Comparison of ENCODE assay signal across 8 mouse cellular contexts in the genomic region with DNA sequence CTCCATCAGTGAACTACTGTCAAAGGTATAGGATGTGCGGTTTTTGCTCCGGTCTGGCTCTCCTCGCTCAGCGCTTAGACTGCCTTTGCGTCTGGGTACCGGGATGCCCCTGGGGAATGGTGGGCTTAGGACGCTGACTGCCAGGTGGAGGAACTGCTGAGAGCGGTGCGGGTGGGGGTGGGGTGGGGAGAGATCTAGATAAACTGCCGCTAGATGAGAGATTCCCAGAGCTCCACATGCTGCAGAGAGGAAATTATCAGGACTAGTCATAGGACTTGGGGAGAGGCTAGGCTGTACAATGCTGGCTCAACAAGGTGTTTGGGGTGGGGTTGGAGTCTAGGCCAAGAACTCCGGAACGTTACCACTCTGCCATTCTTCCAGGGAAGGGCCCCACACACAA.
DNase-seq lines count a peak whose midpoint lies in the region; ATAC-seq and TF ChIP-seq lines count a peak whose summit lies in the region.

No protein-coding gene starts in this region.

- no peaks in the 10 kb centered on the region for H3K79me2 ChIP-seq in macrophage (ENCODE audit: inconsistent target)

- ATAC-seq in forebrain, postnatal 0 days, result no peak

- H3K4me1 ChIP-seq in forebrain, postnatal 0 days (ENCODE audit: insufficient read depth), result no peaks in the 10 kb centered on the region

- no peak overlapping the region for H3K27ac ChIP-seq in forebrain, postnatal 0 days (ENCODE audit: low read depth, low read length)
- H3K27ac ChIP-seq in macrophage, result peak overlapping the region; percentile 69

- DNase-seq in heart, adult 11 months, result peak; percentile 92
- DNase-seq in heart, postnatal 4 days, result no peak
- DNase-seq in A20 (ENCODE audit: low read depth, low spot score), result peak; percentile 57
- DNase-seq in forebrain, postnatal 0 days, result no peak
- no peak for DNase-seq in urinary bladder, adult 18-20 months (ENCODE audit: low spot score in 2 of 2)
- no peak for DNase-seq in cerebellum, postnatal 25 days
- DNase-seq in left cerebral cortex, postnatal 14 days (ENCODE audit: low spot score in 2 of 2), result no peak

- no peak overlapping the region for H3K9ac ChIP-seq in forebrain, postnatal 0 days

- no peak for TF ChIP-seq CTCF in forebrain, postnatal 0 days (IDR thresholded peaks at IDR 0.05; ENCODE audit: low read depth)

- WGBS in forebrain, postnatal 0 days, result 59% methylated on average over 12 of the region's 12 CpGs
- 67% methylated on average over 12 of the region's 12 CpGs for WGBS in macrophage (ENCODE audit: missing documents)

- no peak overlapping the region for H3K4me3 ChIP-seq in forebrain, postnatal 0 days (ENCODE audit: low read depth, low read length)
- H3K4me3 ChIP-seq in macrophage (ENCODE audit: inconsistent target), result peak overlapping the region; percentile 41; the same call in 1 of the 2 replicates

- intact Hi-C loops in left cerebral cortex, postnatal 14 days (cut with DNase I), result no loop called here

- no peaks in the 10 kb centered on the region for H3K27me3 ChIP-seq in forebrain, postnatal 0 days (ENCODE audit: insufficient read depth, low read length)

- no peaks in the 10 kb centered on the region for H3K9me3 ChIP-seq in forebrain, postnatal 0 days (ENCODE audit: low read length)

- peak overlapping the region; percentile 47; the same call in 1 of the 2 replicates for H3K4me2 ChIP-seq in forebrain, postnatal 0 days (ENCODE audit: low read depth)

- no peaks in the 10 kb centered on the region for H3K36me3 ChIP-seq in forebrain, postnatal 0 days (ENCODE audit: insufficient read depth)
- H3K36me3 ChIP-seq in macrophage (ENCODE audit: inconsistent target), result no peaks in the 10 kb centered on the region

Comparison
In these comparisons a context has a peak if more than half of its experiments do, and no peak if none do; other contexts are left out.
1. DNase-seq: peak in heart, adult 11 months (single experiment) and A20 (single experiment); none in heart, postnatal 4 days (single experiment), forebrain, postnatal 0 days (single experiment), urinary bladder, adult 18-20 months (0 of 2), cerebellum, postnatal 25 days (0 of 2) and left cerebral cortex, postnatal 14 days (0 of 2).